ENCODE assay signal across 14 mouse cellular contexts in genomic region chr15:12040407-12040710, GRCm38 (mm10). TPM values are rescaled to one million over a fixed set of nuclear protein-coding genes. Genes with fewer than 3 reads are reported as not detected.
A peak's percentile ranks its signal among the peaks of the same experiment; 100 is the strongest.
DNase-seq lines count a peak whose midpoint lies in the region; ATAC-seq lines count a peak whose summit lies in the region.
"Had no signal": no experiment of that assay in that cellular context is flagged by ENCODE, and none has a peak within 500 bp of the region (broad histone marks: within the 10 kb centered on the region; RNA-seq: fewer than 3 reads in every experiment).

No protein-coding gene starts in this region.

- 0 out of 2 replicates have a peak overlapping the region, but pooled peaks have one; percentile 41 for H3K27ac ChIP-seq in embryonic facial prominence, embryonic 12.5 days
- H3K27ac ChIP-seq in embryonic facial prominence, embryonic 10.5 days (replicated peaks) = no peak overlapping the region
- H3K27ac ChIP-seq in limb, embryonic 13.5 days = no peak overlapping the region
- H3K27ac ChIP-seq in limb, embryonic 10.5 days = no peak overlapping the region
- H3K27ac ChIP-seq in neural tube, embryonic 14.5 days (ENCODE audit: low read depth, low read length) = no peak overlapping the region
- H3K27ac ChIP-seq: liver, embryonic 12.5 days had no signal

- H3K4me2 ChIP-seq in embryonic facial prominence, embryonic 12.5 days (replicated peaks) = no peak overlapping the region
- no peak overlapping the region for H3K4me2 ChIP-seq in limb, embryonic 13.5 days (replicated peaks)
- H3K4me2 ChIP-seq in neural tube, embryonic 14.5 days (ENCODE audit: low read depth, low read length) = no peak overlapping the region
- H3K4me2 ChIP-seq: liver, embryonic 12.5 days had no signal

- no peaks in the 10 kb centered on the region for H3K36me3 ChIP-seq in embryonic facial prominence, embryonic 12.5 days
- no peaks in the 10 kb centered on the region for H3K36me3 ChIP-seq in embryonic facial prominence, embryonic 10.5 days (replicated peaks)
- H3K36me3 ChIP-seq in limb, embryonic 13.5 days = no peaks in the 10 kb centered on the region
- no peaks in the 10 kb centered on the region for H3K36me3 ChIP-seq in limb, embryonic 10.5 days
- no peaks in the 10 kb centered on the region for H3K36me3 ChIP-seq in neural tube, embryonic 14.5 days (ENCODE audit: control insufficient read depth, insufficient read depth, low read length)
- H3K36me3 ChIP-seq: G1E; liver, embryonic 12.5 days had no signal

- peaks cover 14% of the 10 kb centered on the region; the same call in 1 of the 2 replicates for H3K4me1 ChIP-seq in embryonic facial prominence, embryonic 12.5 days
- H3K4me1 ChIP-seq in embryonic facial prominence, embryonic 10.5 days = peaks cover 15% of the 10 kb centered on the region
- peaks cover 20% of the 10 kb centered on the region for H3K4me1 ChIP-seq in limb, embryonic 13.5 days
- peaks cover 11% of the 10 kb centered on the region for H3K4me1 ChIP-seq in limb, embryonic 10.5 days
- peaks cover 9% of the 10 kb centered on the region for H3K4me1 ChIP-seq in neural tube, embryonic 14.5 days (ENCODE audit: control insufficient read depth, insufficient read depth, low read length)

- WGBS in embryonic facial prominence, embryonic 12.5 days = 50% methylated on average over 5 of the region's 5 CpGs
- WGBS in embryonic facial prominence, embryonic 10.5 days = 73% methylated on average over 5 of the region's 5 CpGs
- whole genome bisulfite sequencing in limb, embryonic 13.5 days = 43% methylated on average over 5 of the region's 5 CpGs
- 69% methylated on average over 5 of the region's 5 CpGs for WGBS in limb, embryonic 10.5 days
- 56% methylated on average over 5 of the region's 5 CpGs for WGBS in neural tube, embryonic 14.5 days

- no peak for DNase-seq in embryonic facial prominence, embryonic 10.5 days (ENCODE audit: low spot score)
- DNase-seq in limb, embryonic 10.5 days (ENCODE audit: low spot score) = no peak
- DNase-seq in gastrocnemius, postnatal 10 days = peak; percentile 18
- DNase-seq in lung, adult 18-20 months = no peak
- DNase-seq: B cell, adult 2 months; cerebellum, adult 9-10 months; kidney, adult 8-10 months; lung, postnatal 14 days had no signal

- H3K27me3 ChIP-seq in embryonic facial prominence, embryonic 12.5 days = no peaks in the 10 kb centered on the region
- no peaks in the 10 kb centered on the region for H3K27me3 ChIP-seq in embryonic facial prominence, embryonic 10.5 days (replicated peaks; ENCODE audit: low read depth, poor library complexity, severe bottlenecking)
- no peaks in the 10 kb centered on the region for H3K27me3 ChIP-seq in limb, embryonic 13.5 days
- no peaks in the 10 kb centered on the region for H3K27me3 ChIP-seq in limb, embryonic 10.5 days (ENCODE audit: low read depth, poor library complexity, severe bottlenecking)
- no peaks in the 10 kb centered on the region for H3K27me3 ChIP-seq in neural tube, embryonic 14.5 days (ENCODE audit: control insufficient read depth, insufficient read depth, low read length)
- H3K27me3 ChIP-seq: liver, embryonic 12.5 days had no signal

- H3K9ac ChIP-seq in embryonic facial prominence, embryonic 12.5 days = no peak overlapping the region
- H3K9ac ChIP-seq in limb, embryonic 13.5 days = no peak overlapping the region
- H3K9ac ChIP-seq in neural tube, embryonic 14.5 days (replicated peaks; ENCODE audit: low read depth, low read length) = no peak overlapping the region
- H3K9ac ChIP-seq: liver, embryonic 12.5 days had no signal

- H3K4me3 ChIP-seq in embryonic facial prominence, embryonic 12.5 days = no peak overlapping the region
- H3K4me3 ChIP-seq in embryonic facial prominence, embryonic 10.5 days = no peak overlapping the region
- H3K4me3 ChIP-seq in limb, embryonic 13.5 days = no peak overlapping the region
- no peak overlapping the region for H3K4me3 ChIP-seq in limb, embryonic 10.5 days
- H3K4me3 ChIP-seq in neural tube, embryonic 14.5 days (ENCODE audit: low read depth, low read length) = no peak overlapping the region
- H3K4me3 ChIP-seq: liver, embryonic 12.5 days had no signal

- ATAC-seq in embryonic facial prominence, embryonic 12.5 days (ENCODE audit: insufficient number of reproducible peaks, insufficient read depth, low FRiP score, low TSS enrichment) = no peak
- ATAC-seq in limb, embryonic 13.5 days (ENCODE audit: low FRiP score, low read depth) = 0 out of 2 replicates have a peak, but pooled peaks have one; percentile 6
- peak; percentile 8; the same call in 1 of the 2 replicates for ATAC-seq in neural tube, embryonic 14.5 days (ENCODE audit: low read depth)
- ATAC-seq in megakaryocyte, adult 5-6 weeks (ENCODE audit: poor library complexity, severe bottlenecking) = no peak
- ATAC-seq: liver, embryonic 12.5 days had no signal

- H3K9me3 ChIP-seq in embryonic facial prominence, embryonic 12.5 days = no peaks in the 10 kb centered on the region
- H3K9me3 ChIP-seq in embryonic facial prominence, embryonic 10.5 days = no peaks in the 10 kb centered on the region
- peaks cover 2% of the 10 kb centered on the region; the same call in 1 of the 2 replicates for H3K9me3 ChIP-seq in limb, embryonic 13.5 days
- peaks cover 2% of the 10 kb centered on the region; the same call in 1 of the 2 replicates for H3K9me3 ChIP-seq in limb, embryonic 10.5 days (replicated peaks)
- H3K9me3 ChIP-seq in neural tube, embryonic 14.5 days (ENCODE audit: control insufficient read depth, low read length) = no peaks in the 10 kb centered on the region
- H3K9me3 ChIP-seq: G1E; liver, embryonic 12.5 days had no signal

RNA-seq across cellular contexts. Expression of gene Sub1, which starts 43.6 kb away (rescaled TPM):
- polyA plus RNA-seq in embryonic facial prominence, embryonic 12.5 days (2016; fragmentation: Nextera tagmentation; extraction: Ambion mirVana) = 685 and 697 TPM in 2 replicates
- polyA plus RNA-seq in embryonic facial prominence, embryonic 10.5 days (2016; fragmentation: Nextera tagmentation; extraction: Ambion mirVana) = 772 and 811 TPM in 2 replicates
- polyA plus RNA-seq in limb, embryonic 13.5 days (2015; fragmentation: Nextera tagmentation; extraction: Ambion mirVana) = 859 and 861 TPM in 2 replicates
- polyA plus RNA-seq in limb, embryonic 10.5 days (2016; fragmentation: Nextera tagmentation; extraction: Ambion mirVana) = 970 and 1,039 TPM in 2 replicates
- 100 to 1,000 TPM; 152 to 153 TPM for total RNA-seq in gastrocnemius, postnatal 10 days (2021)
- 564 and 581 TPM in 2 replicates for polyA plus RNA-seq in neural tube, embryonic 14.5 days (2014; fragmentation: Nextera tagmentation; extraction: Ambion mirVana)
- total RNA-seq in megakaryocyte, adult 5-6 weeks (2015) = 639 and 700 TPM in 2 replicates
- total RNA-seq in megakaryocyte, adult 5-6 weeks (2017) = 625 and 748 TPM in 2 replicates

Comparison
In these comparisons a context has a peak if more than half of its experiments do, and no peak if none do; other contexts are left out.
1. ATAC-seq: peak in limb, embryonic 13.5 days (single experiment) and neural tube, embryonic 14.5 days (single experiment); none in embryonic facial prominence, embryonic 12.5 days (single experiment) and megakaryocyte, adult 5-6 weeks (single experiment).